Mouse (Mus musculus): Measurements from ENCODE around the gene H2-M10.3. TPM values are rescaled to one million over a fixed set of nuclear protein-coding genes. Genes with fewer than 3 reads are reported as not detected.
"Not testable (repeated sequence)": the region's sequence is repeated elsewhere in the genome, so short reads cannot be mapped to it uniquely, and the experiment has no call there.

Gene H2-M10.3
- total RNA-seq (2021): not detected

- DNase-seq (ENCODE audit: low spot score in 2 of 2); intact Hi-C loops (cut with DNase I): not testable (repeated sequence)
These were observed at the start of gene H2-M10.3 for GRCm38 (mm10) chr17:36368317-36368716. Gene H2-M10.3 (minus strand): TSS chr17:36368417.

- intact Hi-C loops (cut with DNase I): loop anchor here (5.0 to 10.0 kb wide), 2 partner anchors 307 to 480 kb away; no protein-coding TSS in a partner anchor
- DNase-seq (ENCODE audit: low spot score in 2 of 2): no peak
These were observed 49.2 kb upstream of the H2-M10.3 start for GRCm38 (mm10) chr17:36417416-36417815.

- intact Hi-C loops (cut with DNase I): loop anchor here (5.0 to 10.0 kb wide), 2 partner anchors 309 to 478 kb away; no protein-coding TSS in a partner anchor
- no peak for DNase-seq (ENCODE audit: low spot score in 2 of 2)
These were observed 47.2 kb upstream of the H2-M10.3 start for GRCm38 (mm10) chr17:36415407-36415806.

- intact Hi-C loops (cut with DNase I): loop anchor here (10.0 kb wide), 1 partner anchor 310 kb away; no protein-coding TSS in a partner anchor
- DNase-seq (ENCODE audit: low spot score in 2 of 2): no peak
These were observed 46.1 kb upstream of the H2-M10.3 start for GRCm38 (mm10) chr17:36414361-36414760.

GRCm38 (mm10) chr17:36389907-36390306, 21.7 kb upstream of the H2-M10.3 start:
- DNase-seq (ENCODE audit: low spot score in 2 of 2): no peak
- intact Hi-C loops (cut with DNase I): loop anchor here (10.0 kb wide), 1 partner anchor 375 kb away; no protein-coding TSS in a partner anchor

- DNase-seq (ENCODE audit: low spot score in 2 of 2); intact Hi-C loops (cut with DNase I): not testable (repeated sequence)
These were observed 5.8 kb downstream of the H2-M10.3 start for GRCm38 (mm10) chr17:36362404-36362803.

GRCm38 (mm10) chr17:36357512-36357911, 10.7 kb downstream of the H2-M10.3 start:
- intact Hi-C loops (cut with DNase I): loop anchor here (2.0 to 5.0 kb wide), 4 partner anchors 50 to 431 kb away; no protein-coding TSS in a partner anchor
- DNase-seq (ENCODE audit: low spot score in 2 of 2): peak; percentile 45 to 63

GRCm38 (mm10) chr17:36355763-36356162, 12.5 kb downstream of the H2-M10.3 start:
- DNase-seq (ENCODE audit: low spot score in 2 of 2): no peak
- intact Hi-C loops (cut with DNase I): loop anchor here (2.0 to 5.0 kb wide), 4 partner anchors 48 to 433 kb away; no protein-coding TSS in a partner anchor

- intact Hi-C loops (cut with DNase I): loop anchor here (5.0 kb wide), 2 partner anchors 48 to 372 kb away; no protein-coding TSS in a partner anchor
- peak; percentile 70 to 87 for DNase-seq (ENCODE audit: low spot score in 2 of 2)
These were observed 12.9 kb downstream of the H2-M10.3 start for GRCm38 (mm10) chr17:36355343-36355742.

GRCm38 (mm10) chr17:36326055-36326454, 42.2 kb downstream of the H2-M10.3 start, which contains the start of gene H2-M10.1:
Gene H2-M10.1 (minus strand): TSS chr17:36326155.
- intact Hi-C loops (cut with DNase I): no loop called here
- no peak for DNase-seq (ENCODE audit: low spot score in 2 of 2)

GRCm38 (mm10) chr17:36315689-36316253, 52.4 kb downstream of the H2-M10.3 start:
- intact Hi-C loops (cut with DNase I): loop anchor here (1.0 kb wide), 1 partner anchor 44 kb away; no protein-coding TSS in a partner anchor
- no peak for DNase-seq (ENCODE audit: low spot score in 2 of 2)

GRCm38 (mm10) chr17:36315041-36315688, 53.1 kb downstream of the H2-M10.3 start:
- peak; percentile 82 to 87 for DNase-seq (ENCODE audit: low spot score in 2 of 2)
- intact Hi-C loops (cut with DNase I): loop anchor here (1.0 kb wide), 1 partner anchor 44 kb away; no protein-coding TSS in a partner anchor

Other genes starting within 250 kb of the H2-M10.3 start
- not detected for gene Gm19684, start 246.7 kb downstream of the H2-M10.3 start, total RNA-seq (2021)
- gene Gm7030, start 239.0 kb downstream of the H2-M10.3 start, total RNA-seq (2021): not detected
- not detected for gene Gm8909, start 199.9 kb downstream of the H2-M10.3 start, total RNA-seq (2021)
- not detected for gene H2-T3, start 178.1 kb downstream of the H2-M10.3 start, total RNA-seq (2021)
- 10 to 100 TPM; 40.5 to 45.3 TPM for gene Rpp21, start 110.3 kb downstream of the H2-M10.3 start, total RNA-seq (2021)
- 10 to 100 TPM; 20.7 to 22.9 TPM for gene Trim39, start 96.2 kb downstream of the H2-M10.3 start, total RNA-seq (2021)
- gene H2-M10.2, start 81.9 kb downstream of the H2-M10.3 start, total RNA-seq (2021): not detected
- not detected for gene H2-M10.1, start 42.3 kb downstream of the H2-M10.3 start, total RNA-seq (2021)
- not detected for gene H2-M10.4, start 93.9 kb upstream of the H2-M10.3 start, total RNA-seq (2021)
- not detected for gene H2-M11, start 178.7 kb upstream of the H2-M10.3 start, total RNA-seq (2021)